Mouse (Mus musculus) kidney, adult 10 weeks (tissue): Measurements from ENCODE around the gene Ciao1. TPM values are rescaled to one million over a fixed set of nuclear protein-coding genes. Genes with fewer than 3 reads are reported as not detected.

ENCODE experiments used
- polyA plus RNA-seq: library from polyadenylated mRNA; stranded (reverse); fragments of 350-450 nt; fragmentation: Illumina TruSeq; extraction: RNeasy Lipid Tissue Mini Kit (QIAGEN cat#74804); gene quantifications from one replicate; pipeline ENCODE4 v1.2.3, GENCODE M21; 2014; ENCODE audit warnings: low read depth, low replicate concordance

The Ciao1 gene
- polyA plus RNA-seq = 37.7 TPM

GRCm38 (mm10) chr2:127247592-127248333 is at the start of gene Ciao1, which contains the start of gene Tmem127:
TSS of gene Ciao1 (minus strand) at chr2:127247816.
TSS of gene Tmem127 (plus strand) at chr2:127247908.

GRCm38 (mm10) chr2:127269491-127270299 is 22.1 kb upstream of the Ciao1 start, which contains the start of gene Stard7:
TSS of gene Stard7 (plus strand) at chr2:127270218.

GRCm38 (mm10) chr2:127207547-127208451 is 39.8 kb downstream of the Ciao1 start, which contains the start of the genes 1810024B03Rik and Snrnp200:
TSS of gene 1810024B03Rik (minus strand) at chr2:127208280.
TSS of gene Snrnp200 (plus strand) at chr2:127208386.

Other genes with a start within 250 kb of the Ciao1 start
- gene Ap4e1, start 239.1 kb downstream of the Ciao1 start, polyA plus RNA-seq = 13.9 TPM
- 80.0 TPM for gene Blvra, start 177.2 kb downstream of the Ciao1 start, polyA plus RNA-seq
- gene Ncaph, start 113.9 kb downstream of the Ciao1 start, polyA plus RNA-seq = 0.40 TPM
- 4.7 TPM for gene Itpripl1, start 104.4 kb downstream of the Ciao1 start, polyA plus RNA-seq
- gene 1810024B03Rik, start 39.5 kb downstream of the Ciao1 start, polyA plus RNA-seq = 1.2 TPM
- gene Snrnp200, start 39.4 kb downstream of the Ciao1 start, polyA plus RNA-seq = 32.2 TPM
- 49.2 TPM for gene Tmem127, start 92 bp upstream of the Ciao1 start, polyA plus RNA-seq
- 173 TPM for gene Stard7, start 22.4 kb upstream of the Ciao1 start, polyA plus RNA-seq
- not detected for gene Dusp2, start 88.3 kb upstream of the Ciao1 start, polyA plus RNA-seq
- not detected for gene Astl, start 90.8 kb upstream of the Ciao1 start, polyA plus RNA-seq
- 26.5 TPM for gene Adra2b, start 115.4 kb upstream of the Ciao1 start, polyA plus RNA-seq
- gene Gpat2, start 177.4 kb upstream of the Ciao1 start, polyA plus RNA-seq = not detected
- 32.9 TPM for gene Fahd2a, start 196.7 kb upstream of the Ciao1 start, polyA plus RNA-seq